Mouse (Mus musculus) left cerebral cortex, postnatal 25 days (tissue): ENCODE measurements at regions not wholly inside any gene's neighbourhood (a gene's known extent, or its start where the extent isn't known, plus 50 kb on each side); places are given as distances from the start of the nearest gene placed in this dataset.

ENCODE experiments used
- DNase-seq, 2 experiments: peaks; one replicate each; pipeline ENCODE4 v3.0.0; 2022; ENCODE audit warnings: low spot score in 2 of 2, mixed read lengths in 1 of 2
- intact Hi-C: fragments of 180-260 bp; cut with DNase I; formaldehyde crosslinking; loops from one replicate; pipeline ENCODE4 v1.15.1; 2025

GRCm38 (mm10) chr17:45341573-45341972 lies 92.0 kb downstream of the Cdc5l start:
- intact Hi-C loops = no loop called here
- DNase-seq = no peak

DNA sequence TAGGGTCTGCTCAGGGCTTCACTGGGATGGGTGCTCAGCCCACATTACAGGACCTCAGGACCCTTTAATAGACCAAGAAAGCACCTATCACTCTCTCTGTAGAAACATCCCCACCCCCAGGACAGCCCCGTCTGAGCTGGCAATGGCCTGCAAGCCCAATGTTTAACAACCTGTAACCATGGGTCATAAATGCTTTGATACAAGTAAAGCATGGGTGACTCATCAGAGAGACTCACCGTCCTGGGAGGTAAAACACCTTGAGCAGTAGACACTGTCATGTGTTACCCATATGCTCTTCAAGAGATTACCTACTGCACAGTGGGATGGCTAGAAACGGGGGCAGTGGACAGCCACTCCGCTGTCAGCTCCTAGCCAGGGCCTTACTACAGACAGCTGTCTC lies 92.7 kb downstream of the Cdc5l start:
- intact Hi-C loops = no loop called here
- DNase-seq = no peak

DNA sequence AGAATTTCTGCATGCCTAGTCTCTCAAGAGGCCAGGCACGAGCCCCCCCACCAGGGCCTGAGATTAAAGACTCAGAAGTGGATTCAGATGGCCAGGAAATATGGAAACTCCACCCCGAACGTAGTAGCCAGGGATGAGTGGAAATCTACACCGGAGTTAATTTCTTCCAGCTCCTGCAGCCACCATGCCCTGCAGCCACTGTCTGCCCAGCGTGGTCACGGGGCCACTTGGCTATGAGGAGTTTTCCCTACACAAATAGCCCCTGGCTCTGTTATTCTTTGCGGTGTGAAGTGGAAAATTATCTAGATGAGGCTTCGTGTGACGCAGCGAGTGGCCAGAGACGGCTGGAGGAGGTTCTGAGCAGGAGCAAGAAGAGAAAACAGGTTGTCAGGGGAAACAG lies 94.3 kb downstream of the Cdc5l start:
- DNase-seq = no peak
- intact Hi-C loops = no loop called here

- intact Hi-C loops = no loop called here
- DNase-seq = peak in 1 of 2 experiments; percentile 57
Measured at GRCm38 (mm10) chr17:45338086-45338485, 95.5 kb downstream of the Cdc5l start.

DNA sequence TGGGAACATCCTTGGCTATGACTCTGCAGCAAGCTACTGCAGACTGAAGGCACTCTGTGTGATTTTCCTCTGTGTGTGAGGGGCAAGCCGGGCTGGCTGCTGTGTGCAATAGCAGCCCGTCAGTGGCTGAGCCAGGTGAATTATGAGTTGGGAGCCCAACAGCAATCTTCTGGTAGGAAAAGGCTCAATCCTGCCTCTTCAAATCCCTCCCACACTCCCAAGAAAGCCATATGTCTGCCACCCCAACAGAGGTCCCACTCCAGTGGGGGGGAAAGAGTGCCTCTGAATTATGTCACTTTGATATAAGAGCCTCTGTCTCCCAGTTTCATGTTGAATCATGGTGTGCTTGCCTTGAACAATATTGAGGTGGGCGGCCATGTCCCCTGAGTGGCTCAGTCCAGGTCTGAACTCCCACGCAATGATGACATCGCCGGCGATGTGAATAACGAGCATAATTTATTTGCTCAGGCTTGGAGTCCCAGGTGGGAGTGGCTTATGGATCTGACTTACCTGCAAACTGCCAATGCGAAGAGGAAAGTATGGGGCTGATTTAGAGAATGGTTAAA lies 97.9 kb downstream of the Cdc5l start:
- DNase-seq = peak in 1 of 2 experiments; percentile 42
- intact Hi-C loops = no loop called here

- peak; percentile 20 to 65 for DNase-seq
- intact Hi-C loops = no loop called here
Measured at GRCm38 (mm10) chr17:45334732-45335381, 98.7 kb downstream of the Cdc5l start.

GRCm38 (mm10) chr17:45332321-45332720 lies 101.2 kb downstream of the Cdc5l start:
- intact Hi-C loops = no loop called here
- DNase-seq = no peak

- intact Hi-C loops = no loop called here
Measured at GRCm38 (mm10) chr17:45329241-45329640, 104.3 kb downstream of the Cdc5l start.

GRCm38 (mm10) chr17:45326726-45327125 lies 106.8 kb downstream of the Cdc5l start:
- no peak for DNase-seq
- intact Hi-C loops = no loop called here

More at GRCm38 (mm10) chr17:45329241-45329640, 104.3 kb downstream of the Cdc5l start:
- DNase-seq = no peak

GRCm38 (mm10) chr17:45326173-45326572 lies 107.4 kb downstream of the Cdc5l start:
- intact Hi-C loops = no loop called here
- DNase-seq = no peak

- DNase-seq = peak in 1 of 2 experiments; percentile 40
- intact Hi-C loops = no loop called here
Measured at GRCm38 (mm10) chr17:45322842-45323241, 110.7 kb downstream of the Cdc5l start.

GRCm38 (mm10) chr17:45320074-45320473 lies 113.5 kb downstream of the Cdc5l start:
- intact Hi-C loops = no loop called here
- no peak for DNase-seq

DNA sequence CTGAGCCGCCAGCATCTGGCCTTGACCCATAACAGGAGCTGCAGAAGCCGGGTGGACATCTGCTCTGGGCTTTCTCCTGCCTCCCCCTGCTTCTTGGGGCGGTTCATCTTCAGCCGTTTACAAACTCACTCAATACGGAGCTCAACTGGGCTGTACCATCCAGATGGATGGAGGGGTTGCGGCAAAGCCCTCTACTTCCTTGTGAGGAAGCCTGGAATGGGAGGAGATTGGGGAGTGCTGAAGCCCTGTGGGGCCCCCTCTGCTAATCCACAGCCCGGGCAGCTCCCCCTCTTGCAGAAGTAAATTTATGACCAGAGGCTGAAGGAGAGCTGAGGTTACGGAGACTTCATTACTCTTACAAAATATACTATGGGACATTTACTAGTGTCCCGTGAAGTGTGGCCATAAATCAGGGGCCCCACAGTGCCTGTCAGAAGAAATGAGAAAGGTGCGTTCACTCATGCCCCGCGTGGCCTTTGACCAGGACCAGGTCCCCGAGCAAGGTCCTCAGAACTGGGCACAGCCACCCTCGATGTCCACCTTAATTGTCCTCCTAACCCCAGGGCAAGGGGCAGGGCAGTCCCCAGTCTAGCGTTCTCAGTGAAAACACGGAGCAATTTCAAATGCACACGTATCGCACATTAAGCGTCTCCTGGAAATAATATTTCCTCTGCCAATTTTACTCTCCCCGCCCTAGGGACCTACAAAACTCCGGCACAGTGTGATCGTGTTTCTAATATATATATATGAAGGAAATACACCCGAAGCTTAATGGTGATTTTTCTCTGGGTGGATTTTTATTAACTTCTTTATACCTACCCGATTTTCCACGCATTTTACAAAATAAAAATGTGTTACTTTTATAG lies 115.1 kb downstream of the Cdc5l start:
- intact Hi-C loops = no loop called here

GRCm38 (mm10) chr17:45312510-45313266 lies 120.8 kb downstream of the Cdc5l start:
- intact Hi-C loops = no loop called here
- DNase-seq = peak; percentile 23 to 71

More for the DNA sequence above, 115.1 kb downstream of the Cdc5l start:
- no peak for DNase-seq

DNA sequence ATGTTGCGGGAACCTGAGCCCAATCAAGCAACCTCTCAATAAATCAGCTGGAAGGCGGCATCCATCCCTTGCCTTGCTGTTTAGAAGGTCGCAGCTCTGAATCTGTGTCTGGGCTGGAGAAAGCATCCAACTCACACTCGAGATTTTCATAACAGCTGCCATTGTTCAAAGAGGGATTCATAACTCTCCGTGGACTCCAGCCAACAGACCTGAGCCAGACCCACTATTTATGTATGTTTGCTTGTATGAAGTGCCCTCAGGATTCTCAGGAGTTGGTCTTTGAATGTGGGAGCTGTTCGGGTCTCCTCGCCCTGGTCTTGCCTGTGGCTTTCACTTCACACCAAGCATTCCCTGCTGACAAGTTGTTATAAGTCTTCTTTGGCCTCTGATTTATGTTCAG lies 127.0 kb downstream of the Cdc5l start:
- DNase-seq = no peak
- intact Hi-C loops = no loop called here

DNA sequence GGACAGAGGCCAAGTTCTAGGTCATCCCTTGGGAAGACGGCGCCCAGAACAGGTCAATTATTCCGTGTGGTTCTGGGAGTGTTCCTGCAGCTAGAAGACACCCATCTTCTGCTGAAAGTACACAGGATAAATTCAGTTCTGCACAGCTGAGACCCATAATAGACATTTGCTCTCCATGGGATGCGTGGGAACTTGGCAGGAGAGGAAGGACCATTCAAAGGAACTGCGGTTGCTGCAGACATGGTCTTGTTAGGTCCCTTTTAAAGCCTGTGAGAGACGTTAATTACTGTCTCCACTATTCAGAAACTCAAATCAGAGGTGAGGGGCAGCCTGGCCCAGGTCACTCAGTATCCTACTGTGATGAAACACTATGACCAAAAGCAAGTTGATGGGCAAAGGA lies 130.4 kb downstream of the Cdc5l start:
- DNase-seq = peak; percentile 8 to 52
- intact Hi-C loops = no loop called here

DNA sequence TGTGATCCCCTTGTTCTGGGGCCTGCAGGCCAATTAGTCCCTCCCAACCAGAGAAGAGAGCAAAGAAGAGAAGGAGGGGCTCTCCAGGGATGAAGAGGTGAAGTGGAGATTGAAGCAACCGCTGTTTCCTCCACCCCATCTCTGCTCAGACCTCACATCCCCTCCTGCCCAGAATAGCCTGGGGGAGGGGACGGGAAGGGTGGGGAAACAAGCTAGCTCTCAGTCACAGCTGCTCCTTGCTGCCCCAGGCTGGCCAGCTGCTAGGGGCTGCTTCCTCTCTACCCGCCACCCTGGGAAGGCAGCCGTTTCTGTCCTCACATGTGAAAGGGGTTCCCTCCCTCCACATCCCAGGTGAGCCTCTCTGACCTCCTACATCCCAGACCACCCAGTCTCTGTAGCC lies 135.2 kb downstream of the Cdc5l start:
- DNase-seq = no peak
- intact Hi-C loops = loop anchor here (5.0 kb wide), 1 partner anchor 74 kb away; no protein-coding TSS in a partner anchor

- intact Hi-C loops = loop anchor here (5.0 kb wide), 1 partner anchor 74 kb away; no protein-coding TSS in a partner anchor
- no peak for DNase-seq
Measured at GRCm38 (mm10) chr17:45297860-45298259, 135.7 kb downstream of the Cdc5l start.

- intact Hi-C loops = loop anchor here (5.0 kb wide), 1 partner anchor 76 kb away; no protein-coding TSS in a partner anchor
- no peak for DNase-seq
Measured at GRCm38 (mm10) chr17:45296363-45296762, 137.2 kb downstream of the Cdc5l start.

DNA sequence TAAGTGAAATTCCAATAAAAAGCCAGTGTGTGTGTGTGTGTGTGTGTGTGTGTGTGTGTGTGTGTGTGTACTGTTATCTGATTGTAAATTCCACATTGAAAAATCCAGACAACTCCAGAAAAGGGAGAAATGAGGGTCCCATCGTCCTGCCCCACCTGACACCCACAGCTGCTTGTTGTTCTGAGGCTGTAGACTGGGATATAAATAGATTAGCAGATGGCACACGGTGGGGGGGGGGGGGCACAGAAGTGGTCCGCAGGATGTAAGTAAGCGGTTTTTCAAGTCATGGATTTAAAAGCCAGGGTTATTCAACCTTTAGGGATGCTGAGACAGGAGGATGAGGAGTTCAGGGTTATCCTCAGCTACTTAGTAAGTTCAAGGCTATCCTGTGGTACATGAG lies 138.7 kb downstream of the Cdc5l start:
- DNase-seq = no peak

More for the DNA sequence above, 138.7 kb downstream of the Cdc5l start:
- intact Hi-C loops = loop anchor here (5.0 kb wide), 1 partner anchor 77 kb away; no protein-coding TSS in a partner anchor
